Mouse (Mus musculus): ENCODE data around the gene Tob1. TPM values are rescaled to one million over a fixed set of nuclear protein-coding genes. Genes with fewer than 3 reads are reported as not detected.

The Tob1 gene
- polyA plus RNA-seq (2012; rRNA removed) (7.5 and 7.8 TPM in 2 replicates), polyA plus RNA-seq (2014; fragmentation: Nextera tagmentation; extraction: Ambion mirVana) (8.3 and 9.1 TPM in 2 replicates)

GRCm38 (mm10) chr11:94211124-94211603 lies at the start of gene Tob1:
Gene Tob1, plus strand, starts transcription at chr11:94211454.
- Histone ChIP-seq H3K4me2 (ENCODE audit: low read depth) (peak within 1 kb of the TSS; percentile 91), H3K9ac (replicated peaks) (peak within 1 kb of the TSS; percentile 80), H3K27me3 (ENCODE audit: control insufficient read depth, insufficient read depth, low read length) (no peaks in the 10 kb centered on the region), H3K4me3 (ENCODE audit: insufficient read depth in 1 of 2, low read depth in 2 of 2, low read length in 2 of 2) (peak within 1 kb of the TSS; percentile 62 to 85), H3K4me1 (replicated peaks; ENCODE audit: control insufficient read depth in 2 of 2, insufficient read depth in 2 of 2, low read length in 1 of 2) (peaks cover 5 to 7% of the 10 kb centered on the region in 2 experiments; a peak in 2 of 4 replicates), H3K27ac (peak within 1 kb of the TSS; percentile 77), H3K36me3 (replicated peaks; ENCODE audit: control insufficient read depth, insufficient read depth, low read depth) (peaks cover 8% of the 10 kb centered on the region), H3K9me3 (ENCODE audit: control insufficient read depth, low read length) (no peaks in the 10 kb centered on the region)
- DNase-seq (ENCODE audit: low read depth in 3 of 3, low spot score in 3 of 3) (peak; percentile 99), ATAC-seq (ENCODE audit: insufficient read depth) (peak; percentile 91)
- under 1% methylated on average over 52 of the region's 55 CpGs for WGBS (ENCODE audit: insufficient replicate concordance)
- TF ChIP-seq EP300 (IDR thresholded peaks at IDR 0.05; ENCODE audit: low read depth) (no peak), CTCF (IDR thresholded peaks at IDR 0.05; ENCODE audit: low read depth) (peak; percentile 45)

GRCm38 (mm10) chr11:94161867-94162581 lies 49.2 kb upstream of the Tob1 start:
- no peak for ATAC-seq (ENCODE audit: insufficient read depth)
- Histone ChIP-seq H3K4me2 (ENCODE audit: low read depth) (no peak overlapping the region), H3K27me3 (ENCODE audit: control insufficient read depth, insufficient read depth, low read length) (no peaks in the 10 kb centered on the region), H3K9me3 (ENCODE audit: control insufficient read depth, low read length) (no peaks in the 10 kb centered on the region), H3K4me1 (replicated peaks; ENCODE audit: control insufficient read depth in 2 of 2, insufficient read depth in 2 of 2, low read length in 1 of 2) (peaks cover 0 to 6% of the 10 kb centered on the region in 2 experiments; a peak in 2 of 4 replicates), H3K36me3 (replicated peaks; ENCODE audit: control insufficient read depth, insufficient read depth, low read depth) (no peaks in the 10 kb centered on the region), H3K9ac (replicated peaks) (no peak overlapping the region), H3K27ac (no peak overlapping the region), H3K4me3 (ENCODE audit: insufficient read depth in 1 of 2, low read depth in 2 of 2, low read length in 2 of 2) (no peak overlapping the region)
- TF ChIP-seq CTCF (IDR thresholded peaks at IDR 0.05; ENCODE audit: low read depth) (no peak), EP300 (IDR thresholded peaks at IDR 0.05; ENCODE audit: low read depth) (no peak)
- no peak for DNase-seq (ENCODE audit: low read depth in 3 of 3, low spot score in 3 of 3)
- 57% methylated on average over 11 of the region's 11 CpGs for WGBS (ENCODE audit: insufficient replicate concordance)

- Histone ChIP-seq H3K4me1 (replicated peaks; ENCODE audit: control insufficient read depth in 2 of 2, insufficient read depth in 2 of 2, low read length in 1 of 2) (peaks cover 0 to 6% of the 10 kb centered on the region in 2 experiments; a peak in 2 of 4 replicates), H3K9me3 (ENCODE audit: control insufficient read depth, low read length) (no peaks in the 10 kb centered on the region), H3K4me3 (ENCODE audit: insufficient read depth in 1 of 2, low read depth in 2 of 2, low read length in 2 of 2) (no peak overlapping the region), H3K9ac (replicated peaks) (no peak overlapping the region), H3K27ac (no peak overlapping the region), H3K27me3 (ENCODE audit: control insufficient read depth, insufficient read depth, low read length) (no peaks in the 10 kb centered on the region), H3K4me2 (ENCODE audit: low read depth) (no peak overlapping the region), H3K36me3 (replicated peaks; ENCODE audit: control insufficient read depth, insufficient read depth, low read depth) (no peaks in the 10 kb centered on the region)
- no peak for ATAC-seq (ENCODE audit: insufficient read depth)
- WGBS (ENCODE audit: insufficient replicate concordance): 73% methylated on average over 9 of the region's 9 CpGs
- DNase-seq (ENCODE audit: low read depth in 3 of 3, low spot score in 3 of 3): no peak
- TF ChIP-seq CTCF (IDR thresholded peaks at IDR 0.05; ENCODE audit: low read depth) (no peak), EP300 (IDR thresholded peaks at IDR 0.05; ENCODE audit: low read depth) (no peak)
Measured at GRCm38 (mm10) chr11:94163005-94163767, 48.1 kb upstream of the Tob1 start.

DNA sequence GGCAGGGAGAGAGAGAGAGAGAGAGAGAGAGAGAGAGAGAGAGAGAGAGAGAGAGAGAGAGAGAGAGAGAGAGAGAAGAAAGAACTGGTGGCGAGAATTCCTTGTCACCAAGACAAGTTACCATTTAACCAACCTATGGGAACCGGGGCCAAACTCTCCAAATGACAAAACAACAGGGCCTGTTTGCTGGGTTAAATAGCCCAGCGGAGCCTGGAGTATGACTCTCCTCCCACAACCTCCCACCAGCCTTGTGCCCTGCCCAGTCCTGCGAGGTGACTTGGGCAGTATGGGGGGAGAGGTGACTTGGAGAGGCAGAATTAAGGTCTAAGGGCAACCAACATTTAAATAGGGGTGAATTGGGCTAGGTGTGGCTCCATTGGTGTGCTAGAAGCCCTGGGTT lies 45.5 kb upstream of the Tob1 start:
- H3K9ac ChIP-seq (replicated peaks): no peak overlapping the region
- H3K27me3 ChIP-seq (ENCODE audit: control insufficient read depth, insufficient read depth, low read length): no peaks in the 10 kb centered on the region
- no peaks in the 10 kb centered on the region for H3K9me3 ChIP-seq (ENCODE audit: control insufficient read depth, low read length)
- TF ChIP-seq EP300 (IDR thresholded peaks at IDR 0.05; ENCODE audit: low read depth): no peak
- TF ChIP-seq CTCF (IDR thresholded peaks at IDR 0.05; ENCODE audit: low read depth): no peak
- no peak overlapping the region for H3K4me2 ChIP-seq (ENCODE audit: low read depth)
- no peaks in the 10 kb centered on the region for H3K36me3 ChIP-seq (replicated peaks; ENCODE audit: control insufficient read depth, insufficient read depth, low read depth)
- H3K27ac ChIP-seq: no peak overlapping the region
- DNase-seq (ENCODE audit: low read depth in 3 of 3, low spot score in 3 of 3) (no peak), ATAC-seq (ENCODE audit: insufficient read depth) (no peak)
- peaks cover 0 to 6% of the 10 kb centered on the region in 2 experiments; a peak in 2 of 4 replicates for H3K4me1 ChIP-seq (replicated peaks; ENCODE audit: control insufficient read depth in 2 of 2, insufficient read depth in 2 of 2, low read length in 1 of 2)
- 57% methylated on average over 4 of the region's 4 CpGs for WGBS (ENCODE audit: insufficient replicate concordance)
- H3K4me3 ChIP-seq (ENCODE audit: insufficient read depth in 1 of 2, low read depth in 2 of 2, low read length in 2 of 2): no peak overlapping the region

GRCm38 (mm10) chr11:94168238-94168637 lies 43.0 kb upstream of the Tob1 start:
- Histone ChIP-seq H3K9me3 (ENCODE audit: control insufficient read depth, low read length) (no peaks in the 10 kb centered on the region), H3K9ac (replicated peaks) (no peak overlapping the region), H3K4me3 (ENCODE audit: insufficient read depth in 1 of 2, low read depth in 2 of 2, low read length in 2 of 2) (no peak overlapping the region), H3K36me3 (replicated peaks; ENCODE audit: control insufficient read depth, insufficient read depth, low read depth) (no peaks in the 10 kb centered on the region), H3K4me2 (ENCODE audit: low read depth) (no peak overlapping the region), H3K4me1 (replicated peaks; ENCODE audit: control insufficient read depth in 2 of 2, insufficient read depth in 2 of 2, low read length in 1 of 2) (peaks cover 0 to 3% of the 10 kb centered on the region in 2 experiments; a peak in 2 of 4 replicates), H3K27me3 (ENCODE audit: control insufficient read depth, insufficient read depth, low read length) (no peaks in the 10 kb centered on the region), H3K27ac (no peak overlapping the region)
- no peak for DNase-seq (ENCODE audit: low read depth in 3 of 3, low spot score in 3 of 3)
- WGBS (ENCODE audit: insufficient replicate concordance): 55% methylated on average over 5 of the region's 5 CpGs
- TF ChIP-seq EP300 (IDR thresholded peaks at IDR 0.05; ENCODE audit: low read depth) (no peak), CTCF (IDR thresholded peaks at IDR 0.05; ENCODE audit: low read depth) (no peak)
- no peak for ATAC-seq (ENCODE audit: insufficient read depth)
